Mouse (Mus musculus) liver, embryonic 14.5 days (tissue): ENCODE measurements around the gene Gm11634.

Source experiments
- CTCF ChIP-seq: IDR thresholded peaks from 2 replicates; pipeline ENCODE4 v1.5.1; 2016; ENCODE audit warnings: antibody characterized with exemption, low read depth, control low read depth
- EP300 ChIP-seq: IDR thresholded peaks from 2 replicates; pipeline ENCODE4 v1.6.1; 2016; ENCODE audit warnings: antibody characterized with exemption, low read depth

DNA sequence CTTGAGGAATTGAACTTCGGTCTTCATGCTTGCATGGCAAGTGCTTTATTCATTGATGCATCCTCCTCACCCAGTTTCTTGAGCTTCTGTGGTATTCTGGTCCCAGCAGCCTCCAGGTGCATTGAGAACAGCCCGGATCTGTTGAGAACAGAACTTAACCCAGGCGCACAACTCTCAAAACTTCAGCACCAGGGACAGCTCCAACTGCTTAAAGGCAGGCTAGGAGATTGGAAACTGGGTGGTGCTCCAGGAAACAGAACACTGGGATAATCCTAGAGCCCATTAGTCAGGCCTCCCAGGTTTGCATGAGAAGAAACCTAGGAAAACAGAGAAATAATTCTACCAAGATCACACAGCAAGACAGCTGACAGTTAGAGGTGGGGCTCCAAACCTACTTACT lies 3.4 kb upstream of the Gm11634 start:
- TF ChIP-seq CTCF (no peak), EP300 (no peak)
